Mouse (Mus musculus): Measurements from ENCODE around the gene Arhgap32.
"Not testable (repeated sequence)": the region's sequence is repeated elsewhere in the genome, so short reads cannot be mapped to it uniquely, and the experiment has no call there.

Arhgap32 gene

GRCm38 (mm10) chr9:32137697-32138426, 21.9 kb downstream of the Arhgap32 start:
- no peak for DNase-seq (ENCODE audit: low spot score in 2 of 2)

- no peak for DNase-seq (ENCODE audit: low spot score in 2 of 2)
These were observed 22.7 kb downstream of the Arhgap32 start for GRCm38 (mm10) chr9:32138616-32139015.

GRCm38 (mm10) chr9:32139641-32140040, 23.7 kb downstream of the Arhgap32 start:
- DNase-seq (ENCODE audit: low spot score in 2 of 2) = no peak

- DNase-seq (ENCODE audit: low spot score in 2 of 2) = no peak
These were observed 26.9 kb downstream of the Arhgap32 start for GRCm38 (mm10) chr9:32142834-32143233.

GRCm38 (mm10) chr9:32143451-32143850, 27.5 kb downstream of the Arhgap32 start:
- DNase-seq (ENCODE audit: low spot score in 2 of 2) = no peak

- no peak for DNase-seq (ENCODE audit: low spot score in 2 of 2)
These were observed 30.5 kb downstream of the Arhgap32 start for GRCm38 (mm10) chr9:32146257-32146996.

- no peak for DNase-seq (ENCODE audit: low spot score in 2 of 2)
These were observed 33.3 kb downstream of the Arhgap32 start for GRCm38 (mm10) chr9:32149241-32149640.

- no peak for DNase-seq (ENCODE audit: low spot score in 2 of 2)
These were observed 34.1 kb downstream of the Arhgap32 start for GRCm38 (mm10) chr9:32149836-32150642.

GRCm38 (mm10) chr9:32154727-32155371, 38.9 kb downstream of the Arhgap32 start:
- DNase-seq (ENCODE audit: low spot score in 2 of 2) = no peak

- no peak for DNase-seq (ENCODE audit: low spot score in 2 of 2)
These were observed 40.8 kb downstream of the Arhgap32 start for GRCm38 (mm10) chr9:32156706-32157105.

- DNase-seq (ENCODE audit: low spot score in 2 of 2) = no peak
These were observed 41.3 kb downstream of the Arhgap32 start for GRCm38 (mm10) chr9:32157201-32157600.

- DNase-seq (ENCODE audit: low spot score in 2 of 2) = peak; percentile 67 to 69
These were observed 43.1 kb downstream of the Arhgap32 start for GRCm38 (mm10) chr9:32158837-32159543.

- DNase-seq (ENCODE audit: low spot score in 2 of 2) = no peak
These were observed 43.8 kb downstream of the Arhgap32 start for GRCm38 (mm10) chr9:32159724-32160123.

- no peak for DNase-seq (ENCODE audit: low spot score in 2 of 2)
These were observed 46.9 kb downstream of the Arhgap32 start for GRCm38 (mm10) chr9:32162792-32163191.

- DNase-seq (ENCODE audit: low spot score in 2 of 2) = not testable (repeated sequence)
These were observed 47.9 kb downstream of the Arhgap32 start for GRCm38 (mm10) chr9:32163820-32164219.

GRCm38 (mm10) chr9:32168546-32169137, 52.7 kb downstream of the Arhgap32 start:
- DNase-seq (ENCODE audit: low spot score in 2 of 2) = no peak

- DNase-seq (ENCODE audit: low spot score in 2 of 2) = no peak
These were observed 54.8 kb downstream of the Arhgap32 start for GRCm38 (mm10) chr9:32170713-32171112.

- DNase-seq (ENCODE audit: low spot score in 2 of 2) = no peak
These were observed 60.7 kb downstream of the Arhgap32 start for GRCm38 (mm10) chr9:32176612-32177011.

GRCm38 (mm10) chr9:32181170-32181569, 65.2 kb downstream of the Arhgap32 start:
- no peak for DNase-seq (ENCODE audit: low spot score in 2 of 2)

- no peak for DNase-seq (ENCODE audit: low spot score in 2 of 2)
These were observed 70.6 kb downstream of the Arhgap32 start for GRCm38 (mm10) chr9:32186489-32186888.
